Mouse (Mus musculus): ENCODE measurements at regions not wholly inside any gene's neighbourhood (a gene's known extent, or its start where the extent isn't known, plus 50 kb on each side); places are given as distances from the start of the nearest gene placed in this dataset.

DNA sequence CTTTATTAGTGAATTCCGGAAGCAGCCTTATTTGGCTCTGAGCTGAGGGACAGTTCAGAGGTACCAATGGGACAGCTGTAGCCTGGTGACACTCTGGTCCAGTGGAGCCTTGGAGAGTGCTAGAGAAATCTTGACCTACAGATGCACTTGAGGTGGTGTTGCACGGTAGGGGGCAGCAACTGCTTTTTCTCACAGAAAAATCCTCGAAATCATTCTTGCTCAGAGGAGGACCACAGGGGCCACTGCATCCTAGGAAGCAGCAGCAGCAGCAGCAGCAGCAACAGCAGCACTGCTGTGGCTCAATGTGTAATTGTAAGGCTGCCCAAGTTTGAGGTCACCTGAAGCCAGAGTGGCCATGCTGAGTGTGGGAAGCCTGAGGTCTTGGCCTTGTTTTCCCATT is 299.7 kb upstream of the Ppp2r3a start:
- TF ChIP-seq POLR2A (IDR thresholded peaks at IDR 0.05; ENCODE audit: extremely low read depth, insufficient read depth, low read length): no peak
- TF ChIP-seq CTCF (IDR thresholded peaks at IDR 0.05; ENCODE audit: extremely low read depth, insufficient read depth, low read length): peak; percentile 18; the same call in 1 of the 2 replicates

Data from cortical plate, adult 2 months (tissue).